Mouse (Mus musculus): Measurements from ENCODE around the gene Slc44a4. TPM values are rescaled to one million over a fixed set of nuclear protein-coding genes. Genes with fewer than 3 reads are reported as not detected.

The Slc44a4 gene
- polyA plus RNA-seq, 1 experiment: 14.6 TPM

GRCm38 (mm10) chr17:34975581-34976492, 61.6 kb downstream of the Slc44a4 start:
- TF ChIP-seq REST (IDR thresholded peaks at IDR 0.05; ENCODE audit: insufficient read depth, insufficient read length) (no peak), POLR2A (IDR thresholded peaks at IDR 0.05; ENCODE audit: insufficient read length, low read depth) (no peak), POLR2AphosphoS2 (IDR thresholded peaks at IDR 0.05; ENCODE audit: insufficient read length, low read depth) (no peak), CEBPB (IDR thresholded peaks at IDR 0.05; ENCODE audit: insufficient read depth, poor library complexity, severe bottlenecking) (no peak), TCF12 (IDR thresholded peaks at IDR 0.05; ENCODE audit: insufficient read depth, poor library complexity, severe bottlenecking) (no peak), MYOG (IDR thresholded peaks at IDR 0.05; ENCODE audit: control insufficient read depth in 1 of 3, insufficient read depth in 1 of 3, insufficient read length in 2 of 3, low read depth in 2 of 3) (no peak), MYOD1 (IDR thresholded peaks at IDR 0.05; ENCODE audit: control insufficient read depth in 1 of 3, insufficient read length in 2 of 3, low read depth in 2 of 3) (no peak), E2F4 (IDR thresholded peaks at IDR 0.05; ENCODE audit: insufficient read depth) (no peak), TCF3 (IDR thresholded peaks at IDR 0.05; ENCODE audit: insufficient read length, low read depth) (no peak), MAX (IDR thresholded peaks at IDR 0.05; ENCODE audit: low read depth) (no peak), USF1 (IDR thresholded peaks at IDR 0.05; ENCODE audit: low read depth) (no peak)
- Histone ChIP-seq H3K4me2 (ENCODE audit: low read depth) (no peak overlapping the region), H3K4me3 (no peak overlapping the region), H3K36me3 (ENCODE audit: control insufficient read depth, insufficient read depth) (no peaks in the 10 kb centered on the region), H3ac (ENCODE audit: control insufficient read depth, insufficient read length) (no peak overlapping the region), H3K79me2 (ENCODE audit: control insufficient read depth, insufficient read depth) (peaks cover 8% of the 10 kb centered on the region), H3K27me3 (ENCODE audit: control insufficient read depth, insufficient read depth, insufficient read length) (no peaks in the 10 kb centered on the region)

GRCm38 (mm10) chr17:34977000-34977399, 62.7 kb downstream of the Slc44a4 start:
- no peaks in the 10 kb centered on the region for H3K36me3 ChIP-seq (ENCODE audit: control insufficient read depth, insufficient read depth)

GRCm38 (mm10) chr17:34978239-34978638, 64.0 kb downstream of the Slc44a4 start:
- no peak overlapping the region for H3K4me2 ChIP-seq (ENCODE audit: low read depth)
- no peak overlapping the region for H3K4me3 ChIP-seq
- no peaks in the 10 kb centered on the region for H3K36me3 ChIP-seq (ENCODE audit: control insufficient read depth, insufficient read depth)
- no peak overlapping the region for H3ac ChIP-seq (ENCODE audit: control insufficient read depth, insufficient read length)
- peaks cover 28% of the 10 kb centered on the region for H3K79me2 ChIP-seq (ENCODE audit: control insufficient read depth, insufficient read depth)
- H3K27me3 ChIP-seq (ENCODE audit: control insufficient read depth, insufficient read depth, insufficient read length): no peaks in the 10 kb centered on the region
- TF ChIP-seq POLR2AphosphoS2 (IDR thresholded peaks at IDR 0.05; ENCODE audit: insufficient read length, low read depth): no peak
- TF ChIP-seq CEBPB (IDR thresholded peaks at IDR 0.05; ENCODE audit: insufficient read depth, poor library complexity, severe bottlenecking): no peak

More at GRCm38 (mm10) chr17:34977000-34977399, 62.7 kb downstream of the Slc44a4 start:
- Histone ChIP-seq H3ac (ENCODE audit: control insufficient read depth, insufficient read length) (no peak overlapping the region), H3K4me3 (no peak overlapping the region), H3K27me3 (ENCODE audit: control insufficient read depth, insufficient read depth, insufficient read length) (no peaks in the 10 kb centered on the region), H3K4me2 (ENCODE audit: low read depth) (no peak overlapping the region), H3K79me2 (ENCODE audit: control insufficient read depth, insufficient read depth) (peaks cover 16% of the 10 kb centered on the region)
- TF ChIP-seq E2F4 (IDR thresholded peaks at IDR 0.05; ENCODE audit: insufficient read depth) (no peak), MYOD1 (IDR thresholded peaks at IDR 0.05; ENCODE audit: control insufficient read depth in 1 of 3, insufficient read length in 2 of 3, low read depth in 2 of 3) (no peak), USF1 (IDR thresholded peaks at IDR 0.05; ENCODE audit: low read depth) (no peak), SRF (IDR thresholded peaks at IDR 0.05; ENCODE audit: control insufficient read depth, insufficient read length, low read depth) (no peak), TCF12 (IDR thresholded peaks at IDR 0.05; ENCODE audit: insufficient read depth, poor library complexity, severe bottlenecking) (no peak), POLR2A (IDR thresholded peaks at IDR 0.05; ENCODE audit: insufficient read length, low read depth) (no peak), CEBPB (IDR thresholded peaks at IDR 0.05; ENCODE audit: insufficient read depth, poor library complexity, severe bottlenecking) (no peak), REST (IDR thresholded peaks at IDR 0.05; ENCODE audit: insufficient read depth, insufficient read length) (no peak), MAX (IDR thresholded peaks at IDR 0.05; ENCODE audit: low read depth) (no peak), POLR2AphosphoS2 (IDR thresholded peaks at IDR 0.05; ENCODE audit: insufficient read length, low read depth) (no peak), MYOG (IDR thresholded peaks at IDR 0.05; ENCODE audit: control insufficient read depth in 1 of 3, insufficient read depth in 1 of 3, insufficient read length in 2 of 3, low read depth in 2 of 3) (no peak), TCF3 (IDR thresholded peaks at IDR 0.05; ENCODE audit: insufficient read length, low read depth) (no peak)

- no peak for TF ChIP-seq TCF3 (IDR thresholded peaks at IDR 0.05; ENCODE audit: insufficient read length, low read depth)
- H3K4me3 ChIP-seq: no peak overlapping the region
- no peak overlapping the region for H3K4me2 ChIP-seq (ENCODE audit: low read depth)
- H3K36me3 ChIP-seq (ENCODE audit: control insufficient read depth, insufficient read depth): no peaks in the 10 kb centered on the region
- no peak overlapping the region for H3ac ChIP-seq (ENCODE audit: control insufficient read depth, insufficient read length)
- peaks cover 42% of the 10 kb centered on the region for H3K79me2 ChIP-seq (ENCODE audit: control insufficient read depth, insufficient read depth)
- H3K27me3 ChIP-seq (ENCODE audit: control insufficient read depth, insufficient read depth, insufficient read length): no peaks in the 10 kb centered on the region
Measured at GRCm38 (mm10) chr17:34979631-34980030, 65.4 kb downstream of the Slc44a4 start.

Other genes with a start within 250 kb of the Slc44a4 start
- gene Tnxb, start 243.9 kb upstream of the Slc44a4 start, polyA plus RNA-seq (2012; fragmentation: generic; extraction: Trizol): under 0.01 TPM
- not detected for gene C4b, start 170.6 kb upstream of the Slc44a4 start, polyA plus RNA-seq (2012; fragmentation: generic; extraction: Trizol)
- not detected for gene Cyp21a1, start 109.9 kb upstream of the Slc44a4 start, polyA plus RNA-seq (2012; fragmentation: generic; extraction: Trizol)
- 29.9 TPM for gene Stk19, start 77.5 kb upstream of the Slc44a4 start, polyA plus RNA-seq (2012; fragmentation: generic; extraction: Trizol)
- gene Dxo, start 77.4 kb upstream of the Slc44a4 start, polyA plus RNA-seq (2012; fragmentation: generic; extraction: Trizol): 25.7 TPM
- 38.4 TPM for gene Skiv2l, start 64.3 kb upstream of the Slc44a4 start, polyA plus RNA-seq (2012; fragmentation: generic; extraction: Trizol)
- gene Nelfe, start 64.1 kb upstream of the Slc44a4 start, polyA plus RNA-seq (2012; fragmentation: generic; extraction: Trizol): 60.0 TPM
- gene Cfb, start 51.9 kb upstream of the Slc44a4 start, polyA plus RNA-seq (2012; fragmentation: generic; extraction: Trizol): 0.37 TPM
- gene Zbtb12, start 35.0 kb upstream of the Slc44a4 start, polyA plus RNA-seq (2012; fragmentation: generic; extraction: Trizol): 10.2 TPM
- gene Gm20547, start 32.4 kb upstream of the Slc44a4 start, polyA plus RNA-seq (2012; fragmentation: generic; extraction: Trizol): not detected
- gene C2, start 16.2 kb upstream of the Slc44a4 start, polyA plus RNA-seq (2012; fragmentation: generic; extraction: Trizol): 0.43 TPM
- 94.5 TPM for gene Ehmt2, start 16.0 kb upstream of the Slc44a4 start, polyA plus RNA-seq (2012; fragmentation: generic; extraction: Trizol)
- gene Neu1, start 16.8 kb downstream of the Slc44a4 start, polyA plus RNA-seq (2012; fragmentation: generic; extraction: Trizol): 30.1 TPM
- gene Hspa1b, start 44.8 kb downstream of the Slc44a4 start, polyA plus RNA-seq (2012; fragmentation: generic; extraction: Trizol): 7.3 TPM
- gene Gm20481, start 55.4 kb downstream of the Slc44a4 start, polyA plus RNA-seq (2012; fragmentation: generic; extraction: Trizol): not detected
- 1.8 TPM for gene Hspa1a, start 57.7 kb downstream of the Slc44a4 start, polyA plus RNA-seq (2012; fragmentation: generic; extraction: Trizol)
- gene Hspa1l, start 58.2 kb downstream of the Slc44a4 start, polyA plus RNA-seq (2012; fragmentation: generic; extraction: Trizol): 1.3 TPM
- gene Lsm2, start 67.4 kb downstream of the Slc44a4 start, polyA plus RNA-seq (2012; fragmentation: generic; extraction: Trizol): 52.3 TPM
- 208 TPM for gene Vars, start 86.5 kb downstream of the Slc44a4 start, polyA plus RNA-seq (2012; fragmentation: generic; extraction: Trizol)
- 0.05 TPM for gene Vwa7, start 102.1 kb downstream of the Slc44a4 start, polyA plus RNA-seq (2012; fragmentation: generic; extraction: Trizol)
- 0.14 TPM for gene Sapcd1, start 113.5 kb downstream of the Slc44a4 start, polyA plus RNA-seq (2012; fragmentation: generic; extraction: Trizol)
- 2.1 TPM for gene Msh5, start 132.3 kb downstream of the Slc44a4 start, polyA plus RNA-seq (2012; fragmentation: generic; extraction: Trizol)
- 412 TPM for gene Clic1, start 135.5 kb downstream of the Slc44a4 start, polyA plus RNA-seq (2012; fragmentation: generic; extraction: Trizol)
- 101 TPM for gene Ddah2, start 144.6 kb downstream of the Slc44a4 start, polyA plus RNA-seq (2012; fragmentation: generic; extraction: Trizol)
- 0.18 TPM for gene Ly6g6c, start 150.9 kb downstream of the Slc44a4 start, polyA plus RNA-seq (2012; fragmentation: generic; extraction: Trizol)
- gene Mpig6b, start 151.7 kb downstream of the Slc44a4 start, polyA plus RNA-seq (2012; fragmentation: generic; extraction: Trizol): not detected
- not detected for gene Ly6g6e, start 162.4 kb downstream of the Slc44a4 start, polyA plus RNA-seq (2012; fragmentation: generic; extraction: Trizol)
- not detected for gene Ly6g6d, start 163.6 kb downstream of the Slc44a4 start, polyA plus RNA-seq (2012; fragmentation: generic; extraction: Trizol)
- gene Ly6g6f, start 171.1 kb downstream of the Slc44a4 start, polyA plus RNA-seq (2012; fragmentation: generic; extraction: Trizol): not detected
- gene Abhd16a, start 174.8 kb downstream of the Slc44a4 start, polyA plus RNA-seq (2012; fragmentation: generic; extraction: Trizol): 64.7 TPM
- not detected for gene Ly6g5c, start 193.8 kb downstream of the Slc44a4 start, polyA plus RNA-seq (2012; fragmentation: generic; extraction: Trizol)
- 0.11 TPM for gene Ly6g5b, start 201.0 kb downstream of the Slc44a4 start, polyA plus RNA-seq (2012; fragmentation: generic; extraction: Trizol)
- gene Gpank1, start 207.0 kb downstream of the Slc44a4 start, polyA plus RNA-seq (2012; fragmentation: generic; extraction: Trizol): 17.4 TPM
- gene Csnk2b, start 207.6 kb downstream of the Slc44a4 start, polyA plus RNA-seq (2012; fragmentation: generic; extraction: Trizol): 320 TPM
- 12.8 TPM for gene D17H6S53E, start 211.9 kb downstream of the Slc44a4 start, polyA plus RNA-seq (2012; fragmentation: generic; extraction: Trizol)
- gene Apom, start 217.6 kb downstream of the Slc44a4 start, polyA plus RNA-seq (2012; fragmentation: generic; extraction: Trizol): 0.18 TPM
- gene Bag6, start 220.7 kb downstream of the Slc44a4 start, polyA plus RNA-seq (2012; fragmentation: generic; extraction: Trizol): 271 TPM